Mouse (Mus musculus) adrenal gland (tissue): ENCODE measurements around the gene Mlana.

Experiments used
- intact Hi-C: fragments of 180-260 bp; cut with DNase I; formaldehyde crosslinking; loops from one replicate; pipeline ENCODE4 v1.15.1; 2025

The Mlana gene

GRCm38 (mm10) chr19:29675562-29676078 lies 22.0 kb upstream of the Mlana start:
- intact Hi-C loops = no loop called here

- intact Hi-C loops = no loop called here
Measured at GRCm38 (mm10) chr19:29676479-29677193, 21.0 kb upstream of the Mlana start.

GRCm38 (mm10) chr19:29678181-29678778 lies 19.3 kb upstream of the Mlana start:
- intact Hi-C loops = no loop called here

- intact Hi-C loops = no loop called here
Measured at GRCm38 (mm10) chr19:29680182-29681152, 17.2 kb upstream of the Mlana start.

GRCm38 (mm10) chr19:29683844-29684540 lies 13.6 kb upstream of the Mlana start:
- intact Hi-C loops = loop anchor here (1.0 kb wide), 1 partner anchor 137 kb away; no protein-coding TSS in a partner anchor

GRCm38 (mm10) chr19:29695071-29695470 lies 2.6 kb upstream of the Mlana start:
- intact Hi-C loops = no loop called here

- intact Hi-C loops = no loop called here
Measured at GRCm38 (mm10) chr19:29696309-29696708, 1.3 kb upstream of the Mlana start.

GRCm38 (mm10) chr19:29696840-29697239 lies 784 bp upstream of the Mlana start:
- intact Hi-C loops = no loop called here

GRCm38 (mm10) chr19:29701707-29702106 lies 4.1 kb downstream of the Mlana start:
- intact Hi-C loops = no loop called here

GRCm38 (mm10) chr19:29704436-29704835 lies 6.8 kb downstream of the Mlana start:
- intact Hi-C loops = no loop called here

- intact Hi-C loops = no loop called here
Measured at GRCm38 (mm10) chr19:29707314-29707898, 9.8 kb downstream of the Mlana start.

GRCm38 (mm10) chr19:29708003-29708402 lies 10.4 kb downstream of the Mlana start:
- intact Hi-C loops = no loop called here

GRCm38 (mm10) chr19:29708461-29708860 lies 10.8 kb downstream of the Mlana start:
- intact Hi-C loops = no loop called here

- intact Hi-C loops = no loop called here
Measured at GRCm38 (mm10) chr19:29709461-29709860, 11.8 kb downstream of the Mlana start.

GRCm38 (mm10) chr19:29713451-29713850 lies 15.8 kb downstream of the Mlana start:
- intact Hi-C loops = no loop called here

GRCm38 (mm10) chr19:29717854-29718253 lies 20.2 kb downstream of the Mlana start:
- intact Hi-C loops = no loop called here

GRCm38 (mm10) chr19:29718476-29718875 lies 20.9 kb downstream of the Mlana start:
- intact Hi-C loops = no loop called here

- intact Hi-C loops = loop anchor here (5.0 kb wide), 1 partner anchor 87 kb away; no protein-coding TSS in a partner anchor
Measured at GRCm38 (mm10) chr19:29735421-29735820, 37.8 kb downstream of the Mlana start.

GRCm38 (mm10) chr19:29739608-29740007 lies 42.0 kb downstream of the Mlana start:
- intact Hi-C loops = loop anchor here (5.0 to 10.0 kb wide), 2 partner anchors 55 to 83 kb away; no protein-coding TSS in a partner anchor

- intact Hi-C loops = loop anchor here (10.0 kb wide), 1 partner anchor 54 kb away; no protein-coding TSS in a partner anchor
Measured at GRCm38 (mm10) chr19:29740661-29741060, 43.0 kb downstream of the Mlana start.
